Mouse (Mus musculus): ENCODE data around the gene Psen1.

Psen1 gene

DNA sequence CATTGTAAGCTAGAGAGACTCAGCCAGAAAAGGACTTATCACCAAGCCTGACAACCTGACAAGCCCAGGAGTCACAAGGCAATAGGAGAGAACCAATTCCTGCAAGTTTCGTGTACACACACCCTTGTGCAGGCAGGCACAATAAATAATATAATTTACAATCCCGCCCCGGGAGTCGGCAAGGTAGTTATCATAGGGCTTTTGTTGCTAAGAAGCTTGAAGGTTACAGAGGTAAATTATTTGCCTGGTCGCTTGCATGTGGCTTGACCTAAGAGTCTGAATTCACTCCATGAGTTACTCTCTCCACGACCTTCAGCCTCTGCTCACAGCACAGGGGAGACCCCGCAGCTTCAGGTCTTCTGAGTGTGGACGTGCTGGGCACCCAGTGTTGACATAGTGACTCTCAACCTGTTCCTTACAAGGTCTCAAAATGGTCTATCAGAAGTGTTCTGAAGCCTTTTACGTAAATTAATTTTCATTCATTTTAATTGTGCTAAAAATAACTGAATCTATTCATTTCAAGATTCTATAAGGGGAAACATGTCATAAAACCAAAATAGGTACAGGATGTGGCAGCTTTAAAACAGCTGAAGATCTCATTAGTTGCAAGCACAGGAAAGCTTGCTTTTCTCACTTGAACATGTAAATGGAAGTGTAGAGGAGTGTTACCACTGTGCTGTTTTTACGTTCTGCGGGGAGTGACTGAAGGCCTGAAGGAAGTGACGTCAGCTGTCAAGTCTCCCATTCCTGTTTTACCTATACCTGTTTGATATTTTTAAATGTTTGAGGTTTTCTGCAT is 38.8 kb downstream of the Psen1 start:
- DNase-seq (ENCODE audit: low spot score in 2 of 2) = no peak

DNA sequence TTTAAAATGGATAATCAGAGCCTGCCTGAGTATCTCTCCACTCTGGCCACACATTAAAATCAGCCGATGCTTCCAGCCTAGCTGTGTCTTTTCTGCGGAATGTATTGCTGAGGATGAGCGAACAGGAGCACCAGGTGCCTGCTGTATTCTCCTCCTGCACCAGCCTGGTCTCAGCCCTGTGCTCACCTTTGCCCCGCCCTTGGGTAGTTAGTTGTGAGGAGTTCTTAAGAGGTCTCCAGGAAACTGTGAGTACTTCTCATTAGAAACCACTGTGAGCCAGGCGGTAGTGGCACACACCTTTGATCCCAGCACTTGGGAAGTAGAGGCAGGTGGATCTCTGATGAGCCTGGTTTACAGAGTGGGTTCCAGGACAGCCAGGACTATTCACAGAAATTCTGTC is 44.3 kb downstream of the Psen1 start:
- no peak for DNase-seq (ENCODE audit: low spot score in 2 of 2)

DNA sequence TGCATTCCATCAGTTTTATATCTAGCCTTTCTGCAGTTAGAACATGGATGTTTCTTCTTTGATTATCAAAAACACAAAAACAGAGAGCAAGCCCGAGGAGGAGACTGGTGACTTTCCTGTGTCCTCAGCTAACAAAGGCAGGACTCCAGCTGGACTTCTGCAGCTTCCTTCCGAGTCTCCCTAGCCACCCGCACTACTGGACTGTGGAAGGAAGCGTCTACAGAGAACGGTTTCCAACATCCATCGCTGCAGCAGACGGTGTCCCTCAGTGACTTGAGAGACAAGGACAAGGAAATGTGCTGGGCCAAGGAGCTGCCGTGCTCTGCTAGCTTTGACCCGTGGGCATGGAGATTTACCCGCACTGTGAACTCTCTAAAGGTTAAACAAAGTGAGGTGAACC is 46.1 kb downstream of the Psen1 start:
- DNase-seq (ENCODE audit: low spot score in 2 of 2) = no peak

DNA sequence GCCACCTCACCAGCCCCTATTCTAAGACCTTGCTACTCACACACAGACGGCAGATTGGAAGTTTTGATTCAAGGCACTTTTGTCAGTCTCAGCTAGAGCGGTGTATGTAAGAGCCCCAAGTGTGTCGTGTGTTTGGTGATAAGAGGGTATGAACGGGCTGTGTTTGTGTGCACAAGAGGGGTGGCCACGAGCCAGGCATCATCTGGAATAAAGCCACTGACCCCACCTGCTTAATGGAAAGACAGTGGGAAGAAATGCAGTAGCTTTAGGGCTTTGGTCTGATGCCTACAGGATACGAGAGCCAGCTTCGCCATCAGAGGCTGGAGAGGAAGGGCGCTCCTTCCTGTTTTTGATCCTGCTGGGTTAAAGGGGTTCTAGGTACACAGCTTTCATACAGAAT is 48.3 kb downstream of the Psen1 start:
- DNase-seq (ENCODE audit: low spot score in 2 of 2) = no peak

DNA sequence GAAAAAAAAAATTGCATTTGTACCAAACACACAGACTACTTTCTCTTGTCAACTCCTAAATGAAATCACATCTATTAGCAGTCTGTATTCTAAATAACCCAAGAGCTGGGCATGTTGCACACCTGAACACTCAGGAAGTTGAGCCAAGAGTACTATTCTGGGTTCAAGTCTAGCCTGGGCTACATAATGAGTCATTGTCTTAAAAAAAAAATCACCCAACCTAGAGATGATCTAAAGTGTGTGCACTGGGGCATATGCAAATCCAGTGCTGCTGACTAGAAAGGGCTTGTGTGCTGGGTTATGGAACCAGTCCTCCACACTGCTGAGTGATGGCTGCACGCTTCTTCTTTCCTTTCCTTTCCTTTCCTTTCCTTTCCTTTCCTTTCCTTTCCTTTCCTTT is 50.7 kb downstream of the Psen1 start:
- DNase-seq (ENCODE audit: low spot score in 2 of 2) = no peak

DNA sequence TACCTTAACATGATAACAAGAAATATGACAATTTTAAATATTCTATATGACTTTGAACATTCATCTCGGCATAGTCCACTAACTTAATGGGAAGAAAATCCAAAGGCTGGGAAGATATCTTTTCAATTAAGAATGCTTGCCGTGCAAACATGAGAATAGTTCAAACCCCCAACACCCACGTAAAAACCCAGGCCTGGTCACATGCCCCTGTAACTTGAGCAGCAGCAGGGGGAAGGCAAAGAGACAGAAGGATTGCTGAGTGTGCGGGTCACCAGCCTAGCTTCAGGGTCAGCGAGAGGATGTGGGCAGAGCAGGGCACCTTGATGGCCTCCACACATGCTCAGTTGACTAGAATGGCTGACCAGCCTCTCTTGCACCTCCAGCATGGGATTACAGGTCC is 53.8 kb downstream of the Psen1 start:
- no peak for DNase-seq (ENCODE audit: low spot score in 2 of 2)

- DNase-seq (ENCODE audit: low spot score in 2 of 2) = no peak
These were observed 54.9 kb downstream of the Psen1 start for GRCm38 (mm10) chr12:83742834-83743233.

DNA sequence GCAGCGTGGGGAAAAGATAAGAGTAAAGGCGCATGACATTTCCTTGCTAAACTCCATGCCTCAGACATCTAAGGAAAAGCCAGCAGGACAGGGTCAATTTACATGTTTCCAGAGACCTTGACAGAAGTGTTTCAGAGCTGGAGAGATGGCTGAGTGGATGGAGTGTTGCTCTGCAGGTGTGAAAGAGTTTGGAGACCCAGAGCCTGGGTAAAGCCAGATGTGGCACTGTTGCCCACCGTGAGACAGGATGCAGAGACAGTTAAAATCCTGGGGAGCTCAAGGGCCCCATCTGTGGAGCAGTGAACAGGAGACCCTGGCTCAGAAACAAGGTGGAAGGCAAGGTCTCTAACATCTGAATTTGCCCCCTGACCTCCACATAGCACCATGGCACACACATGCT is 55.8 kb downstream of the Psen1 start:
- DNase-seq (ENCODE audit: low spot score in 2 of 2) = no peak

GRCm38 (mm10) chr12:83749186-83749585 is 61.2 kb downstream of the Psen1 start:
- no peak for DNase-seq (ENCODE audit: low spot score in 2 of 2)

DNA sequence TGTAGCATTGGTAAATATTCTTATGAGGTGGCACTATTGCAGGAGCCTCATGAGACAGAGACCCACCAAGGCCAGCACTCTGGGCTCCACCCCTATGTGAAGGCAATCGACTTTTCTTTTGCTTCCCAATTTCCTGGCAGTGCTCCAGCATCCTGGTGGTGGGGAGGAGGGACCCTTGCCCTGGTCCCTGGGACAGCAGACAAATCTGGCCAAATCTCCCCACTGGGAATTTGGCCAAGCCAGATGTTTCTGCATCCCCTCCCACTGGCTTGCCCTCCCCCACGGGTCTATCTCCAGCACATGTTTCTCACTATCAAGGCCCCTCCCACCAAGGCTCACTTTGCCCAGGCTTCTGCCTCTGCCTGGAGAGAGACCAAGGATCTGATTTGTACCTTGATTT is 64.5 kb downstream of the Psen1 start:
- no peak for DNase-seq (ENCODE audit: low spot score in 2 of 2)

- DNase-seq (ENCODE audit: low spot score in 2 of 2) = no peak
These were observed 70.8 kb downstream of the Psen1 start for GRCm38 (mm10) chr12:83758735-83759134.

DNA sequence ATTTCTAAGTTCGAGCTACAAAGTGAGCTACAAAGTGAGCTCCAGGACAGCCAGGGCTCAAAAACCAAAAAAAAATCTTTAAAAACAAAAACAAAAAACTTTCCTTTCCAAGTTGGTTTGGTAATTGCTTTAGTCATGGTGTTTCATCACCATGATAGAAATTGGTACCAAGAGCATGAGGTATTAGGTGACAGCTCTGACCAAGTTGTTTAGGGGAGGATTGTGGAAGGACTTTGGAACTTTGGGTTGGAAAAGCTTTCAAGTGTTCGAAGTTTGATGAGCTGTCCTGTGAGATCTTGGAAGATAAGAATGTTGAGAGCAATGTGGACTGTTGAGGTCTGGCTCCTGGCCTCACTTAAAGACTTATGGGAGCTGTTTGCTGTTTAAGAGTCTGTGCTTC is 72.2 kb downstream of the Psen1 start:
- DNase-seq (ENCODE audit: low spot score in 2 of 2) = no peak

- DNase-seq (ENCODE audit: low spot score in 2 of 2) = no peak
These were observed 74.8 kb downstream of the Psen1 start for GRCm38 (mm10) chr12:83762706-83763105.

DNA sequence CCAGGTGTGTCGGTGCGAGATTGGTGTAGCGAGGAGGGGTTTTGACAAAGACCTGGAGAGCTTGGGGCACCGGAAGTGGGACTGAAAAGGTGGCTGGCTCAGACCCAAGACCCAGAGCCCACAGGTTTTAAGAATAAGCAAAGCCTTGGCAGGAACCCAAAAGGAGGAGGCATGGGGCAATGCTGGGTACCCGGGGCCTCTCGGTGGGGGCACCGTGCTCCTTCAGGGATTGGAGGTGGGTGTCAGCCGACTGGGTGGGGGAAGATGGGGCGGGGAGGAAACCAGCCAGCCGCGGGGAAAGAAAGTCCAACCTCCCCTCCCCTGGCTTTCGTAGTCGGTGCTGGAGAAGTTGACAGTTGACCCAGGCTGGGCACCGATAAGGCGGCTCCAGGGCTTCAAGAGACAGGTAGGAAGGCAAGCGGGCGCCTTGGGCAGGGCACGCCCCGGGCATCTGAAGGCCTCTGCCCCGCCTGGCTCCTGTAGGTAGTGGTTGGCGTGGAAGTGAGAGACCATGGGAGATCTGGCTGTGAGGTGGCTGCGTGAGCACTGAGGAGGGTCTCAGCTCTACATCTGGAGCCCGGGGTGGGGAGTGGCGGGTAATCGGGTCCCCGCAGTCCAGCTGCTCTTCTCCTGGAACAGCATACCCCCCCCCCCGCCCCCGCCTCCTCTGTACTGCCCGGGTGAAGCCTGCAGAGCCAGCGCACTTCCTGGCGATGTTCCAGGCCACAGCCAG is 75.5 kb downstream of the Psen1 start, which contains the start of gene Papln:
Papln (plus strand) TSS at position 324 of the 733 bp plus-strand sequence.
- no peak for DNase-seq (ENCODE audit: low spot score in 2 of 2)

DNA sequence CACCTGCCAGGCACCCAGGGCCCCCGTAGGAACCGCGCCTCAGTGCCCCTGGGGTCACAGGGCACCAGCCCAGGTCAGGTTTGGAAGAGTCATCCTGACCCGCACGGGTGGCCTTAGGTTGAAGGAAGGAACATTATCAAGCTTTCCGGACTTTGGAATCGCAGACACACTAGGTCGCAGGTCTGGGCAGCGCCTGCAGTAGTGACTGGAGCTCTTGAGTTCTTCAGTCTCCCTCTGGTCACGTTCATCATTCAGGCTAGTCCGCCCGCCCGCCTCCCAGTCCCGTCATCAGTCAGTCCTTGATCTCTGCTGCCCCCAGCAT is 76.1 kb downstream of the Psen1 start:
- no peak for DNase-seq (ENCODE audit: low spot score in 2 of 2)

GRCm38 (mm10) chr12:83764519-83764918 is 76.6 kb downstream of the Psen1 start:
- DNase-seq (ENCODE audit: low spot score in 2 of 2) = no peak

- no peak for DNase-seq (ENCODE audit: low spot score in 2 of 2)
These were observed 78.1 kb downstream of the Psen1 start for GRCm38 (mm10) chr12:83765965-83766603.

DNA sequence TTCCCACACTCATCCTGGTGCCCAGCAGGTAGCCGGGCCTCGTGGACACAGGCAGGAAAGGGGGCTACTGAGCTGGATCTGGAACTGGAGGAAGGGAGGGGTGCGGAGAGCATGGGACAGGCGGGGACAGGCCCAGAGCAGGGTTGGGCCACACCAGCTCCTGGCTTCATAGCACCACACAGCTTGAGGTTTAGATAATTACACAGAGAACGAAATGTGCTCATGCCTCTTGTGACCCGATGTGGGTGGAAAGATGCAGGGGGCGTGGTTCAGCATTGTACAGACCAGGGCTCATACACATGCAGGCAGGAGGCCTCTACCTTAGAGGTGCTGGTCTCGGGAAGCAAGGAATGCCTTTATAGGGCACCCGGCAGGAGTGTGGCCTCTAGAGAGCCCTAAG is 79.9 kb downstream of the Psen1 start:
- no peak for DNase-seq (ENCODE audit: low spot score in 2 of 2)

DNA sequence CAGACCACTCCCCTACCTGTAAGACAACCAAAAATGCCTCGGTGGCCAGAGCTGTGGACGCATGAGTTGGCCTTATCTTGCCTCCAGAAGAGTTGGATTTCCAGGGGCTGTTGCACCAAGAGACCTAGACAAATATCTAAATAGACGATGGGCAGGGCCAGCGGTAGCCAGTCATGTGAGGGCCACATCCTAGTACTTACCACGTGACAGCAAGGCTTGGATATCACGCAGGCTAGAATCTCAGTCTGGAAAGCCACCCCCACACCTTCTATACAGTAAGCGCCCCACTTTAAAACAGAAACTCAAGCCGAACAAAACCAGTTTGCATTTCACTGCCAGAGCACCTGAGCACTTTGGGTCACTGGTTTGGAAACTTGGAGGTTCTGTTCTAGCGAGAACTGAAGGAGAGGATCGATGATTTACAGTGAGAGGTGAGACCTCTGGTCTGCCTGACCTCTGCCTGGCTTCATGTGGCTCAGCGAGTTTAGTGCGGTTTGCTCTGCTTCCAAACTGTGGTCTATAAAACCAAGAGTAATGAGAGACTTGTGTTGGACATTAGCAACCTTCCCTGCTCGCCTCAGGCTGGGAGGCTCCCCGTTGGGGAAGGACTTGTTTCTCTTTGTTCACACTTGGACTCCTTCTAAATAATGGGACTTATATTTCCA is 80.4 kb downstream of the Psen1 start:
- no peak for DNase-seq (ENCODE audit: low spot score in 2 of 2)

DNA sequence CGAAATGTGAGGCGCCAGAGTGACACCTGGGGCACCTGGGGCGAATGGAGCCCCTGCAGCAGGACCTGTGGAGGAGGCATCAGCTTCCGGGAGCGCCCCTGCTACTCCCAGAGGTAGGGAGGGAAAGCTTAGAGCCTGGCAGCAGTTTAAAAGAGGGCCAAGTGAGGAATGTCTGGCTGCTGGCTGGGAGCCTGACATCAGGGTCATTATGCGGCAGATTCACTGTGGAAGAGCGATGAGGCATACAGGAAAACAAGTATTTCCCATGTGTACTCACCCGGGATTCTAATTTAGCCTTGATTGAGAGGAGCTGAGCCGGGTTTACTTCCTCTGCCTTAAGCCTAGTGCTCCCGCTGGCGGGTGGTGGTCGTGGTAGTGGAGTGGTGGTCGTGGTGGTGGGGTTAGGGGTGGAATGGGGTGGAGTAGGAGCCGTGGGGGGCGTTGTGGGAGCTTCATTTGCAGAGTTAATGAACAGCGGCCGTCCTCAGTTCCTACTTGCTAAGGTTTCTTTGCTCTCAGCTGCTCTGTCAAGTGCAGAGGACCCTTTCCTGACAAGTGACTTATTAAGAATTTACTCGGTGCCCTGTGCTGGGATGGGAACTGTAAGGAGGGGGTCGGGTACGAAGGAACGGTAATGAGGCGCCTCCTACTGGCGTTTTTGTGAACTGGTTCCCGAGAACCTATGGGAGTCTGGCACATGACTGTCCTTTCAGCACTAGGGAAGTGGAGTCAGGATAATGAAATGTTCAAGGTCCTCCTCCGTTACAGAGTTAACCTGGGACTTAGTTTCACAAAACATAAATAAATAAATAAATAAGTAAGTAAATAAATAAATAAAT is 82.7 kb downstream of the Psen1 start:
- peak in 1 of 2 experiments; percentile 45 for DNase-seq (ENCODE audit: low spot score in 2 of 2)

DNA sequence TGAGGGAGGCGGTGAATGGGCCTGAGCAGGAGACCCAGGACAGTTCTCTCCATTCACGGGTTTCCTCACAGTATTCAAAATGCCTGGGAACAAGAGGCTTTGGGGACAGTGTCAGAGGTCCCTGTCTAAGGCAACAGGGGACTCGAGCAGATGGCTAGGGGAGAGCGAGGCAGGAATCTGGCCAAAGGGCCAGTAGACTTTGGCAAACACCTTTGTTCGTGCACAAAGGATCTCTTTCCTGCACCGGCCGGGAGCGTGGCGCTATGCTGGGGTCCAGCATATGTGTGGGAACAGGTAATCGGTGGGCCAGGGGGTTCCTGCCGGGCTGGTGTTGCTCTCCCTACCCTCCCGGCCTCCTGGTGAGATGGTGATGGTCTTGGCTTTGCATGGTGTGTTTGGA is 87.7 kb downstream of the Psen1 start:
- no peak for DNase-seq (ENCODE audit: low spot score in 2 of 2)
